In the genomic region with DNA sequence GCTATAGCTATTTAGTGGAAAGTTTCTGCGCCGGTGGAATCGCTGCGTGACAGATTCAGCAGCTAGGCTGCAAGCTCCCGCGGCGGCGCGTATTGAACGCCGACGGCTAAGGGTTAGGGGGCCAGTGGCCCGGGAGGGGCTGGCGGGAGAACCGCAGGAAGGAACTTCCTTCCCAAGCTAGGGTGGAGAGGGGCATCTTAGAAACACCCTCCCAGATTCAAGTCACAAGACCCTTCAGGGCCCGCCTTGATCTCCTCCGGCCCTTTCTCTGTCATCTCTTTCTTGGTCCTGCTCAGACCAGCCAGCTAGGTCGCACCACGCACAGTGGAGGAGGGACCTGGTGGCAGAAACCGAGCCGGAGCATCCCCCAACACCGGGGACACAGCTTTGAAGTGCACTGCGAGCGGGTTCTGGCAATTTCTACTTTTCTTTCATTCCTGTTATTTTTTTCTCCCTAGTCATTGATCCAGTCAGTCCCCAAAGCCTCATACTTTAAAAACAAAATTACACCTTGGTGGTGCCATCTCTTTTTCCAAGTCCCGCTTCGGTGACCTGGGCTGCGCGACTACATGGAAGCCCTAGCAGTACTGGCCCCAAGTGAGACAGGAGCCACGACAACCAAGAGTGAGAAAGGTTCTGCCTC, we compare ENCODE assay signal across 8 mouse cellular contexts. TPM values are rescaled to one million over a fixed set of nuclear protein-coding genes. Genes with fewer than 3 reads are reported as not detected.
DNase-seq lines count a peak whose midpoint lies in the region; ATAC-seq and TF ChIP-seq lines count a peak whose summit lies in the region.

No protein-coding gene starts in this region.

- under 1% methylated on average over 29 of the region's 29 CpGs for WGBS in forebrain, embryonic 11.5 days
- WGBS in hindbrain, embryonic 16.5 days: under 1% methylated on average over 29 of the region's 29 CpGs
- 2% methylated on average over 29 of the region's 29 CpGs for WGBS in stomach, embryonic 16.5 days

- H3K4me3 ChIP-seq in ES-E14 (ENCODE audit: insufficient read depth in 1 of 2, low read depth in 1 of 2, low read length in 2 of 2, poor library complexity in 1 of 2, severe bottlenecking in 1 of 2): peak overlapping the region; percentile 71 to 72
- peak overlapping the region; percentile 71 for H3K4me3 ChIP-seq in forebrain, embryonic 11.5 days (ENCODE audit: low read depth, low read length)
- peak overlapping the region; percentile 80 for H3K4me3 ChIP-seq in hindbrain, embryonic 16.5 days (ENCODE audit: low read length)
- H3K4me3 ChIP-seq in stomach, embryonic 16.5 days (replicated peaks; ENCODE audit: low read length): peak overlapping the region; percentile 88

- H3K4me2 ChIP-seq in forebrain, embryonic 11.5 days (ENCODE audit: low read depth, low read length, severe bottlenecking): peak overlapping the region; percentile 88
- peak overlapping the region; percentile 99 for H3K4me2 ChIP-seq in hindbrain, embryonic 16.5 days (ENCODE audit: low read length)
- H3K4me2 ChIP-seq in stomach, embryonic 16.5 days (ENCODE audit: low read depth, low read length): peak overlapping the region; percentile 68

- no peaks in the 10 kb centered on the region for H3K36me3 ChIP-seq in ES-E14 (ENCODE audit: control insufficient read depth, insufficient read depth, low read length, poor library complexity, severe bottlenecking)
- no peaks in the 10 kb centered on the region for H3K36me3 ChIP-seq in forebrain, embryonic 11.5 days (ENCODE audit: control insufficient read depth, insufficient read depth, low read length)
- H3K36me3 ChIP-seq in hindbrain, embryonic 16.5 days (ENCODE audit: control insufficient read depth, insufficient read depth, low read length): no peaks in the 10 kb centered on the region
- H3K36me3 ChIP-seq in stomach, embryonic 16.5 days (ENCODE audit: control insufficient read depth, insufficient read depth, low read length): no peaks in the 10 kb centered on the region

- H3K4me1 ChIP-seq in ES-E14 (ENCODE audit: control insufficient read depth in 2 of 2, insufficient read depth in 2 of 2, low read length in 2 of 2, poor library complexity in 1 of 2): peaks cover 0 to 3% of the 10 kb centered on the region in 2 experiments; a peak in 1 of 4 replicates
- peaks cover 13% of the 10 kb centered on the region for H3K4me1 ChIP-seq in forebrain, embryonic 11.5 days (replicated peaks; ENCODE audit: control insufficient read depth, insufficient read depth, low read length)
- H3K4me1 ChIP-seq in hindbrain, embryonic 16.5 days (ENCODE audit: control insufficient read depth, insufficient read depth, low read depth, low read length): peaks cover 19% of the 10 kb centered on the region
- peaks cover 19% of the 10 kb centered on the region for H3K4me1 ChIP-seq in stomach, embryonic 16.5 days (ENCODE audit: control insufficient read depth, insufficient read depth, low read length)

- H3K9ac ChIP-seq in ES-E14 (ENCODE audit: insufficient read depth, low read depth, low read length, poor library complexity, severe bottlenecking): peak overlapping the region; percentile 47; the same call in 1 of the 2 replicates
- peak overlapping the region; percentile 80 for H3K9ac ChIP-seq in forebrain, embryonic 11.5 days (ENCODE audit: low read length)
- peak overlapping the region; percentile 78 for H3K9ac ChIP-seq in hindbrain, embryonic 16.5 days (ENCODE audit: low read depth, low read length)
- H3K9ac ChIP-seq in stomach, embryonic 16.5 days (ENCODE audit: low read length): peak overlapping the region; percentile 96

- peaks cover 2% of the 10 kb centered on the region; the same call in 1 of the 2 replicates for H3K27me3 ChIP-seq in forebrain, embryonic 11.5 days (ENCODE audit: control insufficient read depth, insufficient read depth, low read length)
- peaks cover 3% of the 10 kb centered on the region for H3K27me3 ChIP-seq in hindbrain, embryonic 16.5 days (replicated peaks; ENCODE audit: control insufficient read depth, insufficient read depth, low read length)
- H3K27me3 ChIP-seq in stomach, embryonic 16.5 days (ENCODE audit: control insufficient read depth, insufficient read depth, low read length): no peaks in the 10 kb centered on the region

- no peak for ATAC-seq in frontal cortex, adult (ENCODE audit: low TSS enrichment)
- ATAC-seq in forebrain, embryonic 11.5 days (replicated peaks; ENCODE audit: low FRiP score): peak; percentile 40
- no peak for ATAC-seq in hindbrain, embryonic 16.5 days
- peak; percentile 21; the same call in 1 of the 2 replicates for ATAC-seq in stomach, embryonic 16.5 days (ENCODE audit: insufficient read depth, low FRiP score)

- in situ Hi-C loops in ES-E14 (cut with MboI; ENCODE audit: low sequenced_read_pairs in 2 of 2, unreplicated experiment in 2 of 2): no loop called here

- peak; percentile 7 to 10 for DNase-seq in frontal cortex, postnatal 10 days (ENCODE audit: low spot score in 2 of 2)
- DNase-seq in ES-E14 (ENCODE audit: low read depth, low spot score): no peak
- DNase-seq in forebrain, embryonic 11.5 days (ENCODE audit: low spot score): peak; percentile 78
- DNase-seq in lung, postnatal 10 days: peak; percentile 37
- DNase-seq in thymus, postnatal 0 days (ENCODE audit: low spot score): no peak

- no peak overlapping the region for H3K27ac ChIP-seq in ES-E14 (ENCODE audit: insufficient read depth, low read depth, low read length, poor library complexity, severe bottlenecking)
- peak overlapping the region; percentile 84 for H3K27ac ChIP-seq in forebrain, embryonic 11.5 days (ENCODE audit: low read depth, low read length)
- H3K27ac ChIP-seq in hindbrain, embryonic 16.5 days (ENCODE audit: low read depth, low read length): peak overlapping the region; percentile 57
- peak overlapping the region; percentile 95 for H3K27ac ChIP-seq in stomach, embryonic 16.5 days (ENCODE audit: low read length)

- H3K9me3 ChIP-seq in ES-E14 (ENCODE audit: control insufficient read depth, insufficient read depth, low read depth, low read length): no peaks in the 10 kb centered on the region
- no peaks in the 10 kb centered on the region for H3K9me3 ChIP-seq in forebrain, embryonic 11.5 days (ENCODE audit: control insufficient read depth, low read length)
- no peaks in the 10 kb centered on the region for H3K9me3 ChIP-seq in hindbrain, embryonic 16.5 days (ENCODE audit: control insufficient read depth, low read length)
- no peaks in the 10 kb centered on the region for H3K9me3 ChIP-seq in stomach, embryonic 16.5 days (replicated peaks; ENCODE audit: control insufficient read depth, low read length)

TF ChIP-seq in ES-E14, 5 proteins besides CTCF, POLR2A, EP300 and RAD21:
- TF ChIP-seq ZNF384 (IDR thresholded peaks at IDR 0.05; ENCODE audit: low read depth, low read length): no peak
- TF ChIP-seq ZC3H11A (IDR thresholded peaks at IDR 0.05; ENCODE audit: borderline replicate concordance, low read depth, low read length): no peak
- TF ChIP-seq HCFC1 (IDR thresholded peaks at IDR 0.05; ENCODE audit: borderline replicate concordance, insufficient read depth, low read length): no peak
- no peak for TF ChIP-seq MAFK (IDR thresholded peaks at IDR 0.05; ENCODE audit: insufficient read depth, low read depth, low read length)
- no peak for TF ChIP-seq CHD2 (IDR thresholded peaks at IDR 0.05; ENCODE audit: low read depth, low read length)

RNA-seq across cellular contexts. Expression of a gene that starts 1.1 kb away (rescaled TPM):
- 0.09 TPM in 1 of 2 replicates, not detected in the other for total RNA-seq in ES-E14 (2012; rRNA removed)
- 33.2 and 33.5 TPM in 2 replicates for polyA plus RNA-seq in forebrain, embryonic 11.5 days (2014; fragmentation: Nextera tagmentation; extraction: Ambion mirVana)
- polyA plus RNA-seq in hindbrain, embryonic 16.5 days (2015; fragmentation: Nextera tagmentation; extraction: Ambion mirVana): 35.3 and 50.1 TPM in 2 replicates
- 33.7 and 34.3 TPM in 2 replicates for polyA plus RNA-seq in stomach, embryonic 16.5 days (2015; fragmentation: Nextera tagmentation; extraction: Ambion mirVana)
- 0.13 and 0.43 TPM in 2 replicates for polyA plus RNA-seq in thymus, postnatal 0 days (2015; fragmentation: Nextera tagmentation; extraction: Ambion mirVana)

Comparison
In these comparisons a context has a peak if more than half of its experiments do, and no peak if none do; other contexts are left out.
1. DNase-seq: peak in frontal cortex, postnatal 10 days (2 of 2), forebrain, embryonic 11.5 days (single experiment) and lung, postnatal 10 days (single experiment); none in ES-E14 (single experiment) and thymus, postnatal 0 days (single experiment).
2. ATAC-seq: peak in forebrain, embryonic 11.5 days (single experiment) and stomach, embryonic 16.5 days (single experiment); none in frontal cortex, adult (single experiment) and hindbrain, embryonic 16.5 days (single experiment).
3. RNA of a gene that starts 1.1 kb away (polyA plus RNA-seq): 35.3 to 50.1 TPM in hindbrain, embryonic 16.5 days, 33.7 to 34.3 TPM in stomach, embryonic 16.5 days and 33.2 to 33.5 TPM in forebrain, embryonic 11.5 days; 0.13 to 0.43 TPM in thymus, postnatal 0 days; every median in the first group is over 10 times any median in the second.
4. Peak in every context shown above with its lines, with median percentiles within 50 percentile points of each other: H3K4me3 ChIP-seq, H3K9ac ChIP-seq and H3K4me2 ChIP-seq.